Mouse (Mus musculus): ENCODE measurements around the gene Gm4969.

DNA sequence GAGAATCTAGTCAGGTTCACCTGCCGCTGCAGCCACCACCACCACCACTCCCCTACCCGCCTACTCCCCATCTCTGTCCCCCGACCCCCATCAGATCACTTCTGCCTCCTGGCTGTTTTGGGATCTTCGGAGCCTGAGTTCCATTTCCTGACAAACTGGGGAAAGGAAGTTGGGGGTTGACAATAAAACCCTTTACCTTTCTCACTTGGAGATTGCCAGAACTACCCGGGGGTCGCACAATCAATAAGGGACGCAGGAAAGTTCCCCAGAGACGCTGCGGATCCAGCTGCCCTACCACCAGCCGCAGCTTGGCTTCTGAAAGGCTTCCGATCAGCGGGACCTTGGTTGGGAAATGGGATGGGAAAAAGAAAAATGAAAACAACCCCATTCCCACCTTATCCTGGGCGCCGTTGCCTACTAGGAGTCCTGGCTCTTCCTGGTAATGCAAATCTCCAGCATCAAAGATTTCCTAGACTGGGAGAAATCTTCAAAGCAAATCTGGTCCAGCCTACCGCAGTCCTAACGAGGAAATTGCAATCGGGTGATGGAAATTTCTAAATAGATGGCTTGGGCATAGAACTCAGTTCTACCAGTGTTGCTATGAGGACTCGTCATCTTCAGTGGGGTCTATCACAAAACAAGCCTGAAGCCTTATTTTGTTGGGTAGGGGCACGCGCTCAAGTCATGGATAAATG, 30.2 kb upstream of the Gm4969 start:
- TF ChIP-seq CTCF (conservative IDR thresholded peaks at IDR 0.05; ENCODE audit: low read length) (no peak), NANOG (IDR thresholded peaks at IDR 0.05; ENCODE audit: borderline replicate concordance, low read length) (no peak)
